Mouse (Mus musculus) heart, adult 2 months (tissue): ENCODE measurements around the gene Hist1h2bb.

Source experiments
- CTCF ChIP-seq: fragments of 200-600 bp; IDR thresholded peaks from 2 replicates; pipeline ENCODE4 v1.8.1; 2022; ENCODE audit warnings: antibody characterized with exemption, mild to moderate bottlenecking, moderate library complexity
- EP300 ChIP-seq: fragments of 200-500 bp; IDR thresholded peaks from 2 replicates; pipeline ENCODE4 v1.6.1; 2011; ENCODE audit warnings: low read depth, low read length, control low read depth; ENCODE audit not compliant: insufficient read depth
- POLR2A ChIP-seq: fragments of 200-500 bp; IDR thresholded peaks from 2 replicates; pipeline ENCODE4 v1.6.1; 2011; ENCODE audit warnings: mild to moderate bottlenecking, low read depth, low read length, control low read depth; ENCODE audit not compliant: insufficient read depth

- no peak for TF ChIP-seq CTCF
- TF ChIP-seq POLR2A = no peak
- TF ChIP-seq EP300 = no peak
Observed at GRCm38 (mm10) chr13:23760240-23760971, 13.9 kb downstream of the Hist1h2bb start.
